Mouse (Mus musculus) liver, adult 2 months (tissue): Measurements from ENCODE around the gene Col15a1. TPM values are rescaled to one million over a fixed set of nuclear protein-coding genes. Genes with fewer than 3 reads are reported as not detected.

Source experiments
- DNase-seq: peaks from one replicate; pipeline ENCODE4 v3.0.0-alpha.2; 2011; ENCODE audit warnings: low read depth, low spot score; ENCODE audit errors: extremely low read depth
- H3K27ac ChIP-seq: fragments of 200-500 bp; replicated peaks from 2 replicates; pipeline ENCODE4 v1.5.1; 2012; ENCODE audit warnings: low read depth, mild to moderate bottlenecking, control low read depth, inconsistent platforms, low read length; ENCODE audit not compliant: insufficient read depth
- H3K27me3 ChIP-seq: fragments of 200-500 bp; 2 replicates; pipeline ENCODE4 v1.6.1; 2012; ENCODE audit warnings: mild to moderate bottlenecking, moderate library complexity, low read length, inconsistent platforms; ENCODE audit not compliant: control insufficient read depth, insufficient read depth
- H3K36me3 ChIP-seq: fragments of 200-500 bp; 2 replicates; pipeline ENCODE4 v1.6.1; 2012; ENCODE audit warnings: low read length, inconsistent platforms; ENCODE audit not compliant: control insufficient read depth, insufficient read depth
- H3K4me1 ChIP-seq: fragments of 200-500 bp; 2 replicates; pipeline ENCODE4 v1.6.1; 2011; ENCODE audit warnings: low read length; ENCODE audit not compliant: control insufficient read depth, insufficient read depth
- H3K4me3 ChIP-seq: fragments of 200-500 bp; 2 replicates; pipeline ENCODE4 v1.5.1; 2011; ENCODE audit warnings: low read depth, mild to moderate bottlenecking, control low read depth, low read length, moderate library complexity; ENCODE audit not compliant: insufficient read depth
- H3K79me2 ChIP-seq: fragments of 200-500 bp; 2 replicates; pipeline ENCODE4 v1.6.1; 2012; ENCODE audit warnings: inconsistent platforms, mild to moderate bottlenecking, low read length, moderate library complexity; ENCODE audit not compliant: control insufficient read depth, insufficient read depth
- H3K9ac ChIP-seq: fragments of 200-500 bp; 2 replicates; pipeline ENCODE4 v1.6.1; 2012; ENCODE audit warnings: low read depth, mild to moderate bottlenecking, control low read depth, inconsistent platforms, low read length
- CTCF ChIP-seq: fragments of 200-500 bp; IDR thresholded peaks from 2 replicates; pipeline ENCODE4 v1.5.1; 2011; ENCODE audit warnings: low read depth, low read length, control low read depth
- POLR2A ChIP-seq: fragments of 200-500 bp; IDR thresholded peaks from 2 replicates; pipeline ENCODE4 v1.6.1; 2011; ENCODE audit warnings: low read length, control low read depth; ENCODE audit not compliant: insufficient read depth; ENCODE audit errors: extremely low read depth
- WGBS: fragments of 180-500 bp; shearing (Covaris S2); methylation state at CpG from one replicate; pipeline ENCODE4 v1.1.7; 2018; 5-methylcytosine and 5-hydroxymethylcytosine counted together
- polyA plus RNA-seq: library from polyadenylated mRNA; depleted of rRNA; stranded (reverse); fragments of >200 nt; gene quantifications from 2 replicates; pipeline ENCODE4 v1.2.3, GENCODE M21; 2012
- total RNA-seq: library from RNA; depleted of rRNA; stranded (reverse); fragments of >200 nt; gene quantifications from 2 replicates; pipeline ENCODE4 v1.2.3, GENCODE M21; 2014

Gene Col15a1
- total and polyA plus RNA-seq, 2 experiments = 4.9 TPM

GRCm38 (mm10) chr4:47205846-47206245 lies 2.1 kb upstream of the Col15a1 start:
- Histone ChIP-seq H3K27me3 (peaks cover 10% of the 10 kb centered on the region; the same call in 1 of the 2 replicates), H3K4me1 (no peaks in the 10 kb centered on the region), H3K27ac (no peak overlapping the region), H3K79me2 (no peaks in the 10 kb centered on the region), H3K36me3 (no peaks in the 10 kb centered on the region), H3K9ac (no peak overlapping the region), H3K4me3 (no peak overlapping the region)
- no peak for DNase-seq
- TF ChIP-seq POLR2A = no peak
- no peak for TF ChIP-seq CTCF
- 59% methylated on average over 6 of the region's 6 CpGs for WGBS

- Histone ChIP-seq H3K79me2 (no peaks in the 10 kb centered on the region), H3K27me3 (peaks cover 10% of the 10 kb centered on the region; the same call in 1 of the 2 replicates), H3K4me1 (no peaks in the 10 kb centered on the region), H3K9ac (no peak overlapping the region; the same call in 1 of the 2 replicates), H3K36me3 (no peaks in the 10 kb centered on the region), H3K4me3 (peak overlapping the region; percentile 16; the same call in 1 of the 2 replicates), H3K27ac (no peak overlapping the region)
- DNase-seq = no peak
- 4% methylated on average over 40 of the region's 40 CpGs for WGBS
- TF ChIP-seq POLR2A (no peak), CTCF (no peak)
These were observed 545 bp downstream of the Col15a1 start for GRCm38 (mm10) chr4:47208421-47208991.

- H3K4me3 ChIP-seq = no peak overlapping the region
- WGBS = 76% methylated on average over 7 of the region's 7 CpGs
- H3K4me1 ChIP-seq = no peaks in the 10 kb centered on the region
- H3K27me3 ChIP-seq = peaks cover 10% of the 10 kb centered on the region; the same call in 1 of the 2 replicates
- H3K36me3 ChIP-seq = no peaks in the 10 kb centered on the region
- DNase-seq = no peak
- no peaks in the 10 kb centered on the region for H3K79me2 ChIP-seq
- no peak for TF ChIP-seq CTCF
- no peak for TF ChIP-seq POLR2A
- H3K27ac ChIP-seq = no peak overlapping the region
- no peak overlapping the region for H3K9ac ChIP-seq
These were observed 1.5 kb downstream of the Col15a1 start for GRCm38 (mm10) chr4:47209466-47209865.

- Histone ChIP-seq H3K9ac (no peak overlapping the region), H3K36me3 (no peaks in the 10 kb centered on the region), H3K79me2 (no peaks in the 10 kb centered on the region), H3K4me3 (no peak overlapping the region), H3K4me1 (no peaks in the 10 kb centered on the region), H3K27ac (no peak overlapping the region), H3K27me3 (no peaks in the 10 kb centered on the region)
- TF ChIP-seq CTCF = no peak
- no peak for TF ChIP-seq POLR2A
- DNase-seq = no peak
- WGBS = 100% methylated on average over 1 of the region's 1 CpGs
These were observed 10.9 kb downstream of the Col15a1 start for GRCm38 (mm10) chr4:47218828-47219227.

GRCm38 (mm10) chr4:47219393-47219792 lies 11.4 kb downstream of the Col15a1 start:
- TF ChIP-seq CTCF (no peak), POLR2A (no peak)
- Histone ChIP-seq H3K9ac (no peak overlapping the region), H3K27ac (no peak overlapping the region), H3K27me3 (no peaks in the 10 kb centered on the region), H3K79me2 (no peaks in the 10 kb centered on the region), H3K4me1 (no peaks in the 10 kb centered on the region), H3K36me3 (no peaks in the 10 kb centered on the region), H3K4me3 (no peak overlapping the region)
- WGBS = 90% methylated on average over 10 of the region's 10 CpGs
- DNase-seq = no peak

GRCm38 (mm10) chr4:47220544-47220943 lies 12.6 kb downstream of the Col15a1 start:
- DNase-seq = no peak
- 82% methylated on average over 3 of the region's 3 CpGs for whole genome bisulfite sequencing
- Histone ChIP-seq H3K4me1 (no peaks in the 10 kb centered on the region), H3K36me3 (no peaks in the 10 kb centered on the region), H3K27me3 (no peaks in the 10 kb centered on the region), H3K9ac (no peak overlapping the region), H3K79me2 (no peaks in the 10 kb centered on the region), H3K4me3 (no peak overlapping the region), H3K27ac (no peak overlapping the region)
- TF ChIP-seq CTCF = no peak
- no peak for TF ChIP-seq POLR2A
